Mouse (Mus musculus) heart, embryonic 12.5 days (tissue): Measurements from ENCODE around the gene Otud7b. TPM values are rescaled to one million over a fixed set of nuclear protein-coding genes. Genes with fewer than 3 reads are reported as not detected.
"Not testable (repeated sequence)": the region's sequence is repeated elsewhere in the genome, so short reads cannot be mapped to it uniquely, and the experiment has no call there.

Experiments used
- ATAC-seq: fragments of 200-750 bp; cut with Nextera tagmentation; 2 replicates; pipeline ENCODE4 v1.8.0; 2017; ENCODE audit warnings: moderate TSS enrichment, moderate library complexity; ENCODE audit not compliant: insufficient number of reproducible peaks, low FRiP score
- H3K27ac ChIP-seq: fragments of 300-500 bp; sonication (generic); 2 replicates; pipeline ENCODE4 v1.5.1; 2016; ENCODE audit warnings: mild to moderate bottlenecking, moderate library complexity; ENCODE audit not compliant: poor library complexity, severe bottlenecking
- H3K27me3 ChIP-seq: fragments of 300-500 bp; sonication (generic); replicated peaks from 2 replicates; pipeline ENCODE4 v1.6.1; 2016; ENCODE audit warnings: mild to moderate bottlenecking, moderate library complexity
- H3K36me3 ChIP-seq: fragments of 300-500 bp; sonication (generic); 2 replicates; pipeline ENCODE4 v1.6.1; 2016; ENCODE audit warnings: mild to moderate bottlenecking, moderate library complexity
- H3K4me1 ChIP-seq: fragments of 300-500 bp; sonication (generic); replicated peaks from 2 replicates; pipeline ENCODE4 v1.6.1; 2016; ENCODE audit warnings: mild to moderate bottlenecking
- H3K4me2 ChIP-seq: fragments of 300-500 bp; sonication (generic); 2 replicates; pipeline ENCODE4 v1.6.1; 2016; ENCODE audit warnings: mild to moderate bottlenecking, moderate library complexity
- H3K4me3 ChIP-seq: fragments of 300-500 bp; sonication (generic); 2 replicates; pipeline ENCODE4 v1.5.1; 2016; ENCODE audit warnings: mild to moderate bottlenecking
- H3K9ac ChIP-seq: fragments of 300-500 bp; sonication (generic); 2 replicates; pipeline ENCODE4 v1.6.1; 2016; ENCODE audit warnings: mild to moderate bottlenecking, moderate library complexity
- H3K9me3 ChIP-seq: fragments of 300-500 bp; sonication (generic); replicated peaks from 2 replicates; pipeline ENCODE4 v1.6.1; 2016; ENCODE audit warnings: mild to moderate bottlenecking, moderate library complexity
- WGBS: fragments of 180-500 bp; shearing (Covaris S2); methylation state at CpG from one replicate; pipeline ENCODE4 v1.1.7; 2016; 5-methylcytosine and 5-hydroxymethylcytosine counted together
- polyA plus RNA-seq: library from polyadenylated mRNA; unstranded; fragments of >200 nt; fragmentation: Nextera tagmentation; extraction: Ambion mirVana; gene quantifications from 2 replicates; pipeline ENCODE4 v1.2.1, GENCODE M21; 2016

Gene Otud7b
- polyA plus RNA-seq, 1 experiment from 2014 or later, result 22.2 TPM

DNA sequence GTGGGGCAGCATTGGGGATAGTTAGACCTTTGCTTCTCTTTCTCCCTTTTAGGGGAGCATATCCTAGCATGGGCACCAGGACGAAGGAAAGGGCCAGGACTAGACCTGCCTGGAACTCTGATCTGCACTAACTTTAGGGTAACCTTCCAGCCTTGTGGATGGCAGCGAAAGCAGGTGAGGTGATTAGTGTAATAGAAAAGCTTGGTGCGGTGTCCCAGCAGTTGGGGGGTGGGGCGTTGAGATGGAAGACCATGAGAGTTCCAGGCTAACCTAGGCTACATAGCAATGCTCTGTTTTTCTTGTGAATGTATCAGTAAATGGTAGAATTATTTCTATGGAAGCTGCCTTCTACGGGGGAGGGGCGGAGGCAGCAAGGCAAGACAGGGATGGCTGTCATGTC lies 58.7 kb downstream of the Otud7b start:
- ATAC-seq, result no peak

DNA sequence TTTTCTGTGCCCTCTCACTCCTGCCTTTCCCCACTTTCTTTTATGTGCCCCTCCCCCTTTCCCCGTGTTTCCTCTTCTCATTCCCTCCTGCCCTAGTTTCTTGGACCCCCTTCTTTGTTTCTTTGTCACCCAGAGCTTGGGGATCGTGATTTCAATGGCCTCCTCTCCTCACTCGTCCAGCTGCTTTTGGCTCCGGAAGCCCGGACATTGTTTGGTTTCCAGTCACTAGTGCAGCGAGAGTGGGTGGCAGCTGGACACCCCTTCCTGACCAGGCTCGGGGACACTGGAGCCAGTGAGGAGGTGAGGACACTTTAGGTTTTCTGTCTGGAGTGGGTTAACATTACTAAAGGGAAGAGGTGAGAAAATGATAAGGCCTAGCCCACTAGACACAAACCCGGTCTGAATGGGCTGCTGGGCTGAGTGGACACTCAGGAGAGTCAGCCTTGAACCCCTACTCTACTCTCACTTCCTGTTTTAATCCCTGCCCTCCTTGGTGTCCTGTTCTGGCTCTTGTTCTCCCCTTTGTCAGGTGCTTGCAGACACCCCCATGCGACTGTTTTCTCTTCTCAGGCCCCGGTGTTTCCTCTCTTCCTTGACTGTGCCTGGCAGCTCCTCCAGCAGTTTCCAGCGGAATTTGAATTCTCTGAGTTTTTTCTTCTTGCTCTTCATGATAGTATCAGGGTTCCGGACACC lies 64.3 kb downstream of the Otud7b start:
- Histone ChIP-seq H3K4me3 (no peak overlapping the region), H3K4me2 (no peak overlapping the region), H3K9ac (no peak overlapping the region), H3K9me3 (no peaks in the 10 kb centered on the region), H3K27ac (peak overlapping the region; percentile 5; the same call in 1 of the 2 replicates), H3K36me3 (peaks cover 10% of the 10 kb centered on the region), H3K4me1 (peaks cover 28% of the 10 kb centered on the region), H3K27me3 (no peaks in the 10 kb centered on the region)
- 65% methylated on average over 12 of the region's 12 CpGs for WGBS
- ATAC-seq, result no peak

More for the DNA sequence above, 58.7 kb downstream of the Otud7b start:
- H3K9ac ChIP-seq, result no peak overlapping the region
- H3K27me3 ChIP-seq, result peaks cover 7% of the 10 kb centered on the region; the same call in 1 of the 2 replicates
- H3K4me3 ChIP-seq, result 0 out of 2 replicates have a peak overlapping the region, but pooled peaks have one; percentile 43
- WGBS, result 80% methylated on average over 6 of the region's 6 CpGs
- no peaks in the 10 kb centered on the region for H3K36me3 ChIP-seq
- H3K4me2 ChIP-seq, result no peak overlapping the region
- no peak overlapping the region for H3K27ac ChIP-seq
- H3K4me1 ChIP-seq, result peaks cover 18% of the 10 kb centered on the region
- H3K9me3 ChIP-seq, result no peaks in the 10 kb centered on the region

DNA sequence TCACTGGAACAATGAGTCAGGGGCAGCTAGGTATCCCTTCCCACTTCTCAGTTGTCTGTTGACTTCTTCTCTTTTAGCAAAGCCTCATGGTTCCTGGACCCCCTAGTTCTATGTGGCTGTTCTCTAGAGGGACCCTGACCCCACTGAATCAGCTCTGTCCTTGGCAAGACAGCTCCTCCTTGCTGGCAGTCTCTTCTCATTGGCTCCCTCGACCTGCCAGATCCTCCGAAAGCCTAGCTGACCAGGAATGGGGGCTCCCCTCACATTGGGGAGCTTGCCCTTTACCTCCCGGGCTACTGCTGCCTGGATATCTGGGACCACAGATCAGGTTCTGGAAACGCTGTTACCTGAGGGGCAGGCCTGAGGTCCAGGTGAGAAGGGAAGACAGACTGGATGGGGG lies 65.9 kb downstream of the Otud7b start:
- no peaks in the 10 kb centered on the region for H3K27me3 ChIP-seq
- no peak overlapping the region for H3K4me2 ChIP-seq
- H3K36me3 ChIP-seq, result peaks cover 26% of the 10 kb centered on the region
- no peak overlapping the region for H3K4me3 ChIP-seq
- no peak overlapping the region for H3K9ac ChIP-seq
- H3K9me3 ChIP-seq, result no peaks in the 10 kb centered on the region
- 0 out of 2 replicates have a peak overlapping the region, but pooled peaks have one; percentile 6 for H3K27ac ChIP-seq
- 88% methylated on average over 4 of the region's 4 CpGs for WGBS
- peaks cover 43% of the 10 kb centered on the region for H3K4me1 ChIP-seq
- no peak for ATAC-seq

- H3K4me1 ChIP-seq, result peaks cover 43% of the 10 kb centered on the region
- 53% methylated on average over 10 of the region's 10 CpGs for WGBS
- peak overlapping the region; percentile 96 for H3K27ac ChIP-seq
- H3K9ac ChIP-seq, result no peak overlapping the region
- no peak for ATAC-seq
- no peaks in the 10 kb centered on the region for H3K27me3 ChIP-seq
- H3K4me3 ChIP-seq, result peak overlapping the region; percentile 98
- H3K9me3 ChIP-seq, result no peaks in the 10 kb centered on the region
- H3K36me3 ChIP-seq, result peaks cover 32% of the 10 kb centered on the region
- H3K4me2 ChIP-seq, result peak overlapping the region; percentile 98
Observed at GRCm38 (mm10) chr3:96170976-96171545, 66.7 kb downstream of the Otud7b start.

DNA sequence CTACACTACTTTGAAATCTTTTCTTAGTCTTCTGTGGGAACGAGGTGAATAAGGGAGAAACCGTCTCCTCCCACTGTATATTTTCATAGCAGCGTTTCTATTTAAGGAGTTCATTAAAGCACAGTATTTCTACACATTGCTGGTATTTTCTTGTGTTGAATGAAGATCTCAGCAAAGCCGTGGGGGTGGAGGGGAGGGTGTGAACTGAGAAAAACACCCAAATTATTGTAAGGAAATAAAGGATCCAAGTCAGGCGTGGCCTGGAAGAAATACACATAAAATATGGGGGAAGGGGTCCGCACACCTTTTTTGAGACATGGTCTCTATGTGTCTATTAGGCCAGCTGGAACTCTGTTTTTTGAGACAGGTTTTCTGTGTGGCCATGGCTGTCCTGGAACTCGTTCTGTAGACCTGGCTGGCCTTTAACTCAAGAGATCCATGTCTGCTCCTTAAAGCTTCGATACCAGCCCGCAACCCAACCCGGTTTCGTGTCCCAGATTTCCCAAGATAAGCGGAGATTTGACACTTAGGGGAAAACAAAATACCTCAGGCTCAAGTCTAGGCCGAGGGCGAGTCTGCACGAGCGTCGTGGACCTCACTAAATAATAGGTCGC lies 67.4 kb downstream of the Otud7b start:
- no peak for ATAC-seq
- peak overlapping the region; percentile 98 for H3K4me3 ChIP-seq
- H3K27me3 ChIP-seq, result no peaks in the 10 kb centered on the region
- H3K4me1 ChIP-seq, result peaks cover 43% of the 10 kb centered on the region
- peaks cover 39% of the 10 kb centered on the region for H3K36me3 ChIP-seq
- peak overlapping the region; percentile 94 for H3K9ac ChIP-seq
- WGBS, result 18% methylated on average over 18 of the region's 18 CpGs
- H3K27ac ChIP-seq, result peak overlapping the region; percentile 96
- peak overlapping the region; percentile 98 for H3K4me2 ChIP-seq
- H3K9me3 ChIP-seq, result no peaks in the 10 kb centered on the region

DNA sequence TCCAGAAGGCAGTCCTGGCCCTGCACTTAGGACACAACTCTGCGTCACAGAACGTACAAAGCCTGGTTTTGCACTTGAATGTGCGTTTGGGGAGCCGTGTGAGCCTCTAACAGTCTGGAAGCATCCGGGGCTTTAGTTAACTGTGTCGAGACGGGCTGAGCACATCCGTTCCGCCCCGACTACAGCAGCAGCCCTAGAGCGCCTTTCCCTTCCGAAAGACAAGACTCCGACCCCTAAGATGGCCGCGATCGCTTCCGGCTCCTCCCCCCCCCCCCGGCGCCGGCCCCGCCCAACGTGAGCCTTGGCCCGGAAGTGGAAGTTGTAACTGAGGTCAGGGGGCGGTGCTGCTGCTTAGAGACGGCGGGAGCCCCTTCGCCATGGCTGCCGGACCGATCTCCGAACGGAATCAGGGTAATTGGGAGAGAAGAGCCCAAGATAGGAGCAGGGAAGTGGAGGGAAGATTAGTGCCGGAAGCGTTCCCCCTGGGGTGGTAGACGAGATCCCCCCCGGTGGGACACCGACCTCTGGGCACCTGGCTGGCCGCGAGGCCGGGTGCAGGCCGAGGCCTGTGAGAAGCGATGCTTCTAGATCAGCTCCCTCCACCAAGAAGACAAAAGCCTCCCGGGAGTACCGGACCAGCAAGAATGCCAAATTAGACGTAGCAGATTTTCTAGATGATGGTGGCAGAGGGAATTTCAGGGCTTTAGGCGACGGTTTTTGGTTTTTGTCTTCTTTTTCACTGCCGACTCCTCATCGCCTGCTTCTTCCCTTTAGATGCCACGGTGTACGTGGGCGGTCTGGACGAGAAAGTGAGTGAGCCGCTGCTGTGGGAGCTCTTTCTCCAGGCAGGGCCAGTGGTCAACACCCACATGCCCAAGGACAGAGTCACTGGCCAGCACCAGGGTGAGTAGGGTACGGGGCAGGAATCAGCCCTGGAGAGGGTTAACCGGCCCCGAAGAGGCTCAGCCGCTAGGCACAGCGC lies 68.2 kb downstream of the Otud7b start, which contains the start of gene Sf3b4:
TSS of gene Sf3b4 (plus strand) at position 136 of the 982 bp plus-strand sequence.
- Histone ChIP-seq H3K27ac (peak within 1 kb of the TSS; percentile 96), H3K9me3 (no peaks in the 10 kb centered on the region), H3K4me3 (peak within 1 kb of the TSS; percentile 98), H3K9ac (peak within 1 kb of the TSS; percentile 94), H3K36me3 (peaks cover 43% of the 10 kb centered on the region), H3K27me3 (no peaks in the 10 kb centered on the region), H3K4me2 (peak within 1 kb of the TSS; percentile 98), H3K4me1 (peaks cover 43% of the 10 kb centered on the region)
- WGBS, result under 1% methylated on average over 58 of the region's 58 CpGs
- peak; percentile 92 for ATAC-seq

DNA sequence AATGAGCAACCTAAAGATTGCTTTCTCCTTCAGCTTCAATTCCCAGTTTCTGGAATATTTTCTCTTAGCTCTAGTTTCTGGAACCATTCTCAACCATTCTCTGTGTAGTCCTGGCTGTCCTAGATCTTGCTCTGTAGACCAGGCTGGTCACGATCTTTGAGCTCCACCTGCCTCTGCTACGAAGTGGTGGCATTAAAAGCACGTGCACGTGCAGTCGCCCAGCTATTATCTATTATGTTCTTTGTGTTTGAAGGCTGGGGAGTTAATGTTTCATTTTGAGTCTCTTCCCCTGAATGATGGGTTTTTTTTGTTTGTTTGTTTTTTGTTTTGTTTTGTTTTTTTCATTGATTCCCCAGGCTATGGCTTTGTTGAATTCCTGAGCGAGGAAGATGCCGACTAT lies 68.9 kb downstream of the Otud7b start:
- peaks cover 49% of the 10 kb centered on the region for H3K36me3 ChIP-seq

GRCm38 (mm10) chr3:96174042-96174441 lies 69.7 kb downstream of the Otud7b start:
- H3K9me3 ChIP-seq, H3K27ac ChIP-seq, H3K27me3 ChIP-seq, H3K4me2 ChIP-seq, H3K4me3 ChIP-seq, ATAC-seq, H3K9ac ChIP-seq: not testable (repeated sequence)
- 89% methylated on average over 4 of the region's 4 CpGs for WGBS
- Histone ChIP-seq H3K4me1 (peaks cover 37% of the 10 kb centered on the region), H3K36me3 (peaks cover 56% of the 10 kb centered on the region)

More for the DNA sequence above, 68.9 kb downstream of the Otud7b start:
- peak overlapping the region; percentile 98 for H3K4me3 ChIP-seq
- peak overlapping the region; percentile 98 for H3K4me2 ChIP-seq
- H3K9ac ChIP-seq, result peak overlapping the region; percentile 94
- H3K9me3 ChIP-seq, result no peaks in the 10 kb centered on the region
- no peak for ATAC-seq
- no peaks in the 10 kb centered on the region for H3K27me3 ChIP-seq
- no peak overlapping the region for H3K27ac ChIP-seq
- 37% methylated on average over 7 of the region's 7 CpGs for WGBS
- H3K4me1 ChIP-seq, result peaks cover 43% of the 10 kb centered on the region

- Histone ChIP-seq H3K36me3 (peaks cover 49% of the 10 kb centered on the region), H3K4me3 (no peak overlapping the region), H3K9ac (no peak overlapping the region), H3K4me2 (no peak overlapping the region), H3K9me3 (no peaks in the 10 kb centered on the region), H3K4me1 (peaks cover 41% of the 10 kb centered on the region), H3K27me3 (no peaks in the 10 kb centered on the region), H3K27ac (no peak overlapping the region)
- WGBS, result 93% methylated on average over 6 of the region's 6 CpGs
- ATAC-seq, result no peak
Observed at GRCm38 (mm10) chr3:96175251-96175650, 70.9 kb downstream of the Otud7b start.

DNA sequence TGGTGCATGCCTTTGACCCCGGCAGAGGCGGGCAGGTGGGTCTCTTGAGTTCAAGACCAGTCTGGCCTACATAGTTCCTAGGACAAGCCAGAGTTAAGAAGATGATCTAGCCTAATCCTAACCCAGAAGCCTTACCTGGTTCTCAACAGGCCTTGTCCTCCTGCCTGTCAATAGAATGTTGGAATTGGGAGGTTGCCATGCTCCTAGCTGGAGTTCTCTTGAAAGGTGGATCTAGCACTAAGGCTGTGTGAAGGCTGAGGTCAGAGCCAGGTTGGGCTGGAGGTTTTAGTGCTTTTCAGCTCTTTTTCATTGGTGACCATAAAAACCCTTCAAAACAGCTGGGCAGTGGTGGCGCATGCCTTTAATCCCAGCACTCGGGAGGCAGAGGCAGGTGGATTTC lies 74.1 kb downstream of the Otud7b start:
- Histone ChIP-seq H3K36me3 (peaks cover 48% of the 10 kb centered on the region), H3K4me1 (peaks cover 52% of the 10 kb centered on the region), H3K4me3 (no peak overlapping the region), H3K27ac (no peak overlapping the region), H3K9me3 (no peaks in the 10 kb centered on the region), H3K9ac (no peak overlapping the region), H3K27me3 (no peaks in the 10 kb centered on the region), H3K4me2 (no peak overlapping the region)
- no peak for ATAC-seq
- 94% methylated on average over 4 of the region's 4 CpGs for WGBS
